Mouse (Mus musculus): ENCODE results near the gene Mtg2. TPM values are rescaled to one million over a fixed set of nuclear protein-coding genes. Genes with fewer than 3 reads are reported as not detected.
A peak's percentile ranks its signal among the peaks of the same experiment; 100 is the strongest.

Gene Mtg2
- polyA plus RNA-seq, 1 experiment from 2014 or later = 30.0 TPM

- Histone ChIP-seq H3K4me3 (no peak overlapping the region), H3K27ac (no peak overlapping the region), H3K9ac (no peak overlapping the region), H3K9me3 (replicated peaks) (no peaks in the 10 kb centered on the region), H3K36me3 (no peaks in the 10 kb centered on the region), H3K4me1 (peaks cover 24% of the 10 kb centered on the region), H3K4me2 (replicated peaks) (no peak overlapping the region), H3K27me3 (peaks cover 31% of the 10 kb centered on the region)
- 29% methylated on average over 5 of the region's 5 CpGs for WGBS
- peak; percentile 29; the same call in 1 of the 2 replicates for ATAC-seq (ENCODE audit: low FRiP score)
Observed at GRCm38 (mm10) chr2:180095711-180096110, 25.3 kb downstream of the Mtg2 start.

GRCm38 (mm10) chr2:180097585-180097984 lies 27.2 kb downstream of the Mtg2 start:
- Histone ChIP-seq H3K4me1 (peaks cover 26% of the 10 kb centered on the region), H3K4me3 (no peak overlapping the region), H3K9ac (no peak overlapping the region), H3K27ac (no peak overlapping the region), H3K9me3 (replicated peaks) (no peaks in the 10 kb centered on the region), H3K4me2 (replicated peaks) (no peak overlapping the region), H3K27me3 (peaks cover 49% of the 10 kb centered on the region), H3K36me3 (no peaks in the 10 kb centered on the region)
- WGBS = 47% methylated on average over 3 of the region's 3 CpGs
- no peak for ATAC-seq (ENCODE audit: low FRiP score)

GRCm38 (mm10) chr2:180098167-180098566 lies 27.8 kb downstream of the Mtg2 start:
- 41% methylated on average over 5 of the region's 5 CpGs for WGBS
- no peak overlapping the region for H3K4me2 ChIP-seq (replicated peaks)
- no peak overlapping the region for H3K4me3 ChIP-seq
- H3K9ac ChIP-seq = no peak overlapping the region
- no peaks in the 10 kb centered on the region for H3K9me3 ChIP-seq (replicated peaks)
- H3K27me3 ChIP-seq = peaks cover 55% of the 10 kb centered on the region
- H3K36me3 ChIP-seq = no peaks in the 10 kb centered on the region
- no peak overlapping the region for H3K27ac ChIP-seq
- H3K4me1 ChIP-seq = peaks cover 32% of the 10 kb centered on the region
- ATAC-seq (ENCODE audit: low FRiP score) = no peak

- peaks cover 40% of the 10 kb centered on the region for H3K4me1 ChIP-seq
- no peaks in the 10 kb centered on the region for H3K36me3 ChIP-seq
- peaks cover 69% of the 10 kb centered on the region for H3K27me3 ChIP-seq
- 7% methylated on average over 15 of the region's 15 CpGs for WGBS
- ATAC-seq (ENCODE audit: low FRiP score) = no peak
- H3K9ac ChIP-seq = no peak overlapping the region
- H3K9me3 ChIP-seq (replicated peaks) = no peaks in the 10 kb centered on the region
- no peak overlapping the region for H3K27ac ChIP-seq
- H3K4me3 ChIP-seq = no peak overlapping the region
- H3K4me2 ChIP-seq (replicated peaks) = 0 out of 2 replicates have a peak overlapping the region, but pooled peaks have one; percentile 3
Observed at GRCm38 (mm10) chr2:180099529-180099928, 29.1 kb downstream of the Mtg2 start.

GRCm38 (mm10) chr2:180103151-180103977 lies 33.0 kb downstream of the Mtg2 start:
- 2% methylated on average over 56 of the region's 57 CpGs for WGBS

GRCm38 (mm10) chr2:180103978-180104658 lies 33.7 kb downstream of the Mtg2 start, which contains the start of gene Hrh3:
Hrh3 (minus strand) TSS chr2:180104488.
- no peaks in the 10 kb centered on the region for H3K36me3 ChIP-seq
- 0 out of 2 replicates have a peak within 1 kb of the TSS, but pooled peaks have one; percentile 44 for H3K27ac ChIP-seq
- 0% methylated on average over 60 of the region's 87 CpGs for WGBS
- no peaks in the 10 kb centered on the region for H3K9me3 ChIP-seq (replicated peaks)
- H3K4me2 ChIP-seq (replicated peaks) = peak within 1 kb of the TSS; percentile 85
- H3K9ac ChIP-seq = peak within 1 kb of the TSS; percentile 59
- H3K27me3 ChIP-seq = peaks cover 65% of the 10 kb centered on the region
- peak within 1 kb of the TSS; percentile 54 for H3K4me3 ChIP-seq
- peaks cover 43% of the 10 kb centered on the region for H3K4me1 ChIP-seq
- ATAC-seq (ENCODE audit: low FRiP score) = peak; percentile 70

More at GRCm38 (mm10) chr2:180103151-180103977, 33.0 kb downstream of the Mtg2 start:
- H3K36me3 ChIP-seq = no peaks in the 10 kb centered on the region
- peak overlapping the region; percentile 59 for H3K9ac ChIP-seq
- H3K27ac ChIP-seq = 0 out of 2 replicates have a peak overlapping the region, but pooled peaks have one; percentile 44
- no peaks in the 10 kb centered on the region for H3K9me3 ChIP-seq (replicated peaks)
- peaks cover 73% of the 10 kb centered on the region for H3K27me3 ChIP-seq
- H3K4me3 ChIP-seq = peak overlapping the region; percentile 54
- peak overlapping the region; percentile 85 for H3K4me2 ChIP-seq (replicated peaks)
- peaks cover 47% of the 10 kb centered on the region for H3K4me1 ChIP-seq
- ATAC-seq (ENCODE audit: low FRiP score) = no peak; the same call in 1 of the 2 replicates

GRCm38 (mm10) chr2:180104659-180105377 lies 34.4 kb downstream of the Mtg2 start:
- 9% methylated on average over 24 of the region's 24 CpGs for WGBS
- Histone ChIP-seq H3K27me3 (peaks cover 64% of the 10 kb centered on the region), H3K4me1 (peaks cover 36% of the 10 kb centered on the region), H3K4me3 (peak overlapping the region; percentile 54), H3K9me3 (replicated peaks) (no peaks in the 10 kb centered on the region), H3K4me2 (replicated peaks) (peak overlapping the region; percentile 85), H3K9ac (peak overlapping the region; percentile 59), H3K36me3 (no peaks in the 10 kb centered on the region), H3K27ac (no peak overlapping the region)
- 0 out of 2 replicates have a peak, but pooled peaks have one; percentile 3 for ATAC-seq (ENCODE audit: low FRiP score)

GRCm38 (mm10) chr2:180105441-180106190 lies 35.2 kb downstream of the Mtg2 start:
- H3K4me1 ChIP-seq = peaks cover 29% of the 10 kb centered on the region
- 26% methylated on average over 8 of the region's 8 CpGs for WGBS
- peak overlapping the region; percentile 54; the same call in 1 of the 2 replicates for H3K4me3 ChIP-seq
- no peak for ATAC-seq (ENCODE audit: low FRiP score)
- no peak overlapping the region for H3K9ac ChIP-seq
- H3K27ac ChIP-seq = no peak overlapping the region
- 0 out of 2 replicates have a peak overlapping the region, but pooled peaks have one; percentile 85 for H3K4me2 ChIP-seq (replicated peaks)
- peaks cover 62% of the 10 kb centered on the region for H3K27me3 ChIP-seq
- H3K36me3 ChIP-seq = no peaks in the 10 kb centered on the region
- H3K9me3 ChIP-seq (replicated peaks) = no peaks in the 10 kb centered on the region

GRCm38 (mm10) chr2:180107081-180107480 lies 36.7 kb downstream of the Mtg2 start:
- Histone ChIP-seq H3K9ac (no peak overlapping the region), H3K27me3 (peaks cover 47% of the 10 kb centered on the region), H3K4me2 (replicated peaks) (no peak overlapping the region), H3K36me3 (no peaks in the 10 kb centered on the region), H3K9me3 (replicated peaks) (no peaks in the 10 kb centered on the region), H3K27ac (no peak overlapping the region), H3K4me3 (no peak overlapping the region), H3K4me1 (peaks cover 29% of the 10 kb centered on the region)
- no peak for ATAC-seq (ENCODE audit: low FRiP score)
- WGBS = 68% methylated on average over 4 of the region's 4 CpGs

GRCm38 (mm10) chr2:180108285-180108684 lies 37.9 kb downstream of the Mtg2 start:
- Histone ChIP-seq H3K36me3 (no peaks in the 10 kb centered on the region), H3K27me3 (peaks cover 35% of the 10 kb centered on the region), H3K4me1 (peaks cover 20% of the 10 kb centered on the region), H3K4me3 (no peak overlapping the region), H3K9ac (no peak overlapping the region), H3K9me3 (replicated peaks) (no peaks in the 10 kb centered on the region), H3K4me2 (replicated peaks) (no peak overlapping the region), H3K27ac (no peak overlapping the region)
- no peak for ATAC-seq (ENCODE audit: low FRiP score)
- 71% methylated on average over 6 of the region's 6 CpGs for WGBS
